Mouse (Mus musculus) megakaryocyte, embryonic 14.5 days (primary cell): ENCODE data around the gene Slbp.

Source experiments
- FLI1 ChIP-seq: IDR thresholded peaks from 2 replicates; pipeline ENCODE4 v1.6.1; 2012; ENCODE audit warnings: low read length, inconsistent platforms, mixed read lengths
- GATA1 ChIP-seq: IDR thresholded peaks from 3 replicates; pipeline ENCODE4 v1.6.1; 2012; ENCODE audit warnings: mixed read lengths, low read length, inconsistent platforms, borderline replicate concordance

GRCm38 (mm10) chr5:33640652-33641051, 11.7 kb downstream of the Slbp start:
- TF ChIP-seq FLI1 (no peak), GATA1 (no peak)
